Mouse (Mus musculus) cerebellum, adult 2 months (tissue): ENCODE measurements at regions not wholly inside any gene's neighbourhood (a gene's known extent, or its start where the extent isn't known, plus 50 kb on each side); places are given as distances from the start of the nearest gene placed in this dataset.

Source experiments
- DNase-seq, 2 experiments: peaks; one replicate each; pipeline ENCODE4 v3.0.0; 2021
- H3K27ac ChIP-seq: fragments of 200-500 bp; 2 replicates; pipeline ENCODE4 v1.5.1; 2012; ENCODE audit warnings: low read length, control low read depth, inconsistent platforms; ENCODE audit not compliant: insufficient read depth
- H3K27me3 ChIP-seq: fragments of 200-500 bp; 2 replicates; pipeline ENCODE4 v1.6.1; 2012; ENCODE audit warnings: inconsistent platforms, mild to moderate bottlenecking, low read length, moderate library complexity; ENCODE audit not compliant: control insufficient read depth, insufficient read depth
- H3K4me1 ChIP-seq: fragments of 200-500 bp; 2 replicates; pipeline ENCODE4 v1.6.1; 2011; ENCODE audit warnings: low read length; ENCODE audit not compliant: control insufficient read depth, insufficient read depth
- H3K4me3 ChIP-seq: fragments of 200-500 bp; replicated peaks from 2 replicates; pipeline ENCODE3; 2011; ENCODE audit warnings: mild to moderate bottlenecking, low read depth, low read length, control low read depth; ENCODE audit not compliant: insufficient read depth
- CTCF ChIP-seq: fragments of 200-500 bp; IDR thresholded peaks from 2 replicates; pipeline ENCODE4 v1.5.1; 2011; ENCODE audit warnings: low read depth, mild to moderate bottlenecking, control low read depth, low read length, moderate library complexity, borderline replicate concordance; ENCODE audit not compliant: insufficient read depth
- POLR2A ChIP-seq: fragments of 200-500 bp; IDR thresholded peaks from 2 replicates; pipeline ENCODE4 v1.6.1; 2011; ENCODE audit warnings: low read length, control low read depth, borderline replicate concordance; ENCODE audit not compliant: insufficient read depth
- WGBS: fragments of 180-500 bp; shearing (Covaris S2); methylation state at CpG from one replicate; pipeline ENCODE4 v1.1.7; 2018; 5-methylcytosine and 5-hydroxymethylcytosine counted together

GRCm38 (mm10) chr9:88059005-88059404 lies 268.0 kb upstream of the Nt5e start:
- 86% methylated on average over 3 of the region's 3 CpGs for WGBS
- H3K27me3 ChIP-seq: no peaks in the 10 kb centered on the region
- H3K27ac ChIP-seq: no peak overlapping the region
- no peaks in the 10 kb centered on the region for H3K4me1 ChIP-seq
- no peak overlapping the region for H3K4me3 ChIP-seq
- no peak for DNase-seq
- TF ChIP-seq POLR2A (no peak), CTCF (no peak)

- Histone ChIP-seq H3K4me1 (no peaks in the 10 kb centered on the region), H3K27me3 (no peaks in the 10 kb centered on the region; the same call in 1 of the 2 replicates), H3K27ac (no peak overlapping the region), H3K4me3 (no peak overlapping the region)
- TF ChIP-seq POLR2A (no peak), CTCF (no peak)
- WGBS: 42% methylated on average over 3 of the region's 3 CpGs
- DNase-seq: no peak
These were observed 262.9 kb upstream of the Nt5e start for GRCm38 (mm10) chr9:88063973-88064676.

- TF ChIP-seq POLR2A (no peak), CTCF (no peak)
- WGBS: 62% methylated on average over 4 of the region's 4 CpGs
- no peak overlapping the region for H3K27ac ChIP-seq
These were observed 261.9 kb upstream of the Nt5e start for GRCm38 (mm10) chr9:88065057-88065456.

GRCm38 (mm10) chr9:88065777-88066176 lies 261.2 kb upstream of the Nt5e start:
- TF ChIP-seq POLR2A: no peak
- TF ChIP-seq CTCF: no peak
- Histone ChIP-seq H3K27ac (no peak overlapping the region), H3K27me3 (no peaks in the 10 kb centered on the region; the same call in 1 of the 2 replicates), H3K4me3 (no peak overlapping the region), H3K4me1 (no peaks in the 10 kb centered on the region)
- no peak for DNase-seq
- WGBS: 83% methylated on average over 7 of the region's 7 CpGs

More at GRCm38 (mm10) chr9:88065057-88065456, 261.9 kb upstream of the Nt5e start:
- Histone ChIP-seq H3K4me3 (no peak overlapping the region), H3K27me3 (no peaks in the 10 kb centered on the region; the same call in 1 of the 2 replicates), H3K4me1 (no peaks in the 10 kb centered on the region)
- DNase-seq: no peak

- DNase-seq: no peak
- Histone ChIP-seq H3K27ac (no peak overlapping the region), H3K4me3 (no peak overlapping the region), H3K4me1 (no peaks in the 10 kb centered on the region), H3K27me3 (no peaks in the 10 kb centered on the region; the same call in 1 of the 2 replicates)
- no peak for TF ChIP-seq CTCF
- no peak for TF ChIP-seq POLR2A
- 90% methylated on average over 8 of the region's 8 CpGs for WGBS
These were observed 258.7 kb upstream of the Nt5e start for GRCm38 (mm10) chr9:88068322-88068721.

- no peak overlapping the region for H3K27ac ChIP-seq
- peak in 1 of 2 experiments; percentile 1 for DNase-seq
- no peak for TF ChIP-seq CTCF
- no peak for TF ChIP-seq POLR2A
- no peaks in the 10 kb centered on the region; the same call in 1 of the 2 replicates for H3K27me3 ChIP-seq
- no peaks in the 10 kb centered on the region for H3K4me1 ChIP-seq
- H3K4me3 ChIP-seq: no peak overlapping the region
- WGBS: 17% methylated on average over 15 of the region's 15 CpGs
These were observed 258.1 kb upstream of the Nt5e start for GRCm38 (mm10) chr9:88068881-88069304.

- no peaks in the 10 kb centered on the region; the same call in 1 of the 2 replicates for H3K27me3 ChIP-seq
- no peak overlapping the region for H3K4me3 ChIP-seq
- 92% methylated on average over 13 of the region's 13 CpGs for WGBS
These were observed 257.2 kb upstream of the Nt5e start for GRCm38 (mm10) chr9:88069834-88070233.

GRCm38 (mm10) chr9:88073165-88073564 lies 253.8 kb upstream of the Nt5e start:
- Histone ChIP-seq H3K4me3 (no peak overlapping the region), H3K27me3 (no peaks in the 10 kb centered on the region; the same call in 1 of the 2 replicates), H3K27ac (no peak overlapping the region), H3K4me1 (no peaks in the 10 kb centered on the region)
- WGBS: 14% methylated on average over 6 of the region's 6 CpGs
- no peak for TF ChIP-seq POLR2A
- peak; percentile 48; the same call in 1 of the 2 replicates for TF ChIP-seq CTCF
- peak; percentile 13 to 23 for DNase-seq

More at GRCm38 (mm10) chr9:88069834-88070233, 257.2 kb upstream of the Nt5e start:
- Histone ChIP-seq H3K27ac (no peak overlapping the region), H3K4me1 (no peaks in the 10 kb centered on the region)
- DNase-seq: no peak
- TF ChIP-seq CTCF: no peak
- no peak for TF ChIP-seq POLR2A
